11 mouse cellular contexts compared by ENCODE assay signal in genomic region chr7:111718900-111719299, GRCm38 (mm10).
A peak's percentile ranks its signal among the peaks of the same experiment; 100 is the strongest.
DNase-seq lines count a peak whose midpoint lies in the region.
"Had no signal": no experiment of that assay in that cellular context is flagged by ENCODE, and none has a peak within 500 bp of the region (broad histone marks: within the 10 kb centered on the region; RNA-seq: fewer than 3 reads in every experiment).

No protein-coding gene starts in this region.

- intact Hi-C loops in gastrocnemius, postnatal 14 days (cut with DNase I; ENCODE audit: low total_unique reads): no loop called here

- DNase-seq in kidney, postnatal 14 days: peak; percentile 33
- no peak for DNase-seq in kidney, postnatal 4 days
- peak; percentile 1 for DNase-seq in R1 (ENCODE audit: low read depth, low spot score)
- peak; percentile 35 for DNase-seq in gastrocnemius, postnatal 14 days
- DNase-seq in heart, postnatal 4 days: peak; percentile 25
- no peak for DNase-seq in cerebellum, postnatal 36 days
- DNase-seq in right cerebral cortex, postnatal 36 days (ENCODE audit: low spot score in 2 of 2): no peak
- no peak for DNase-seq in adrenal gland, postnatal 4 days (ENCODE audit: low spot score in 2 of 2)
- DNase-seq: cerebellum, adult 8-10 months; forebrain, postnatal 0 days; right cerebral cortex, postnatal 25 days had no signal

Comparison
In these comparisons a context has a peak if more than half of its experiments do, and no peak if none do; other contexts are left out.
1. DNase-seq: peak in kidney, postnatal 14 days (single experiment), R1 (single experiment), gastrocnemius, postnatal 14 days (single experiment) and heart, postnatal 4 days (single experiment); none in kidney, postnatal 4 days (0 of 2), cerebellum, postnatal 36 days (0 of 2), right cerebral cortex, postnatal 36 days (0 of 2) and adrenal gland, postnatal 4 days (0 of 2).